Mouse (Mus musculus) spleen, postnatal 4 days (tissue): ENCODE data around the gene Zfp61.
"Not testable (repeated sequence)": the region's sequence is repeated elsewhere in the genome, so short reads cannot be mapped to it uniquely, and the experiment has no call there.

Experiments used
- DNase-seq, 2 experiments: peaks; one replicate each; pipeline ENCODE4 v3.0.0; 2022; ENCODE audit warnings: low spot score in 2 of 2

The Zfp61 gene

DNA sequence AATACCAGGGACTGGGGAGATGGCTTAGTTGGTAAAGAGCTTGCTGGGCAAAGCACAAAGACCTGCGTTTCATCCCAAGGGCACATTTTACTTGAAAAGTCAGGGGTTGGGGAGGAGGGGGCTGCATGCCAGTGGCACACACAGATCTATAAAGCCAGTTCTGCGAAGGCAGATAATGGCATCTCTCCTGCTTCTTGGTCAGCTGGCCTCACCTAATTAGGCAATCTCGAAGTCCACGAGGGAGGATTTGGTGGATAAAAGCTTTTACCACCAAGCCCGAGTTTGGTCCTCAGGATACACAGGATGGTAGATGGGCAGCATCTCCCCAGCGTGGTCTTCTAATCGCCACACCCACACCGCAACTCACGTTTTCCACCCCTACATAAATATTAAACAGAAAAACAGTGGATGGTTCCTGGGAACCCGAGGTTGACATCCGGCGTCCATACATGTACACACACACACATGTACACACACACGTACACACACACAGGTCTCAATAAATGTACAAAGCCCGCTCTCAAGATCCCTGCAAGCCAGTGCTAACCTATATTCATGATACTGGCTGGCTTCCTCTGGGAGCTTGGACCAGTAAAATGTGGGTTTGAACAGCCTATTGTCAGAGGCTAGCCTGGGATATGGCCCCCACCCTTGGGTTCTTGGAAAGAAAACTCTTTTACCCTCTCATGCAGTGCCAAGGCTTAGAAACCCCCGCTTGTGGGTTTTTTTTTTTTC lies 3.5 kb downstream of the Zfp61 start:
- DNase-seq = no peak

DNA sequence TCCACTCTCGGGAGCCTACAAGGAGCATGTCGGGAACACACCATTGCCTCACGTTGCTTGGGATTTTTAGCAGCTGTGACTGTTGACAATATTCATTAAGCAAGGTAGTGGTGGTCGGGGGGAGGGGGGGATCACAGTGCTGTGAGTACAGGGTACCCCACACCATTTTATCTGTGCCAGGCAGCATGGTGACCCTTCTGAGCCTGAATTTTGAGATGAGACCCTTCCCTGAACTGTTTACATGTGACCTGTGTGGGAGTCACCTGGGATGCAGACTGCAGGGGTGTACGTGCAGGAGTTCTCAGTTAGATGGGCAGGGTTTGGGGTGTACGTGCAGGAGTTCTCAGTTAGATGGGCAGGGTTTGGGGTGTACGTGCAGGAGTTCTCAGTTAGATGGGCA lies 4.6 kb downstream of the Zfp61 start:
- DNase-seq = no peak

DNA sequence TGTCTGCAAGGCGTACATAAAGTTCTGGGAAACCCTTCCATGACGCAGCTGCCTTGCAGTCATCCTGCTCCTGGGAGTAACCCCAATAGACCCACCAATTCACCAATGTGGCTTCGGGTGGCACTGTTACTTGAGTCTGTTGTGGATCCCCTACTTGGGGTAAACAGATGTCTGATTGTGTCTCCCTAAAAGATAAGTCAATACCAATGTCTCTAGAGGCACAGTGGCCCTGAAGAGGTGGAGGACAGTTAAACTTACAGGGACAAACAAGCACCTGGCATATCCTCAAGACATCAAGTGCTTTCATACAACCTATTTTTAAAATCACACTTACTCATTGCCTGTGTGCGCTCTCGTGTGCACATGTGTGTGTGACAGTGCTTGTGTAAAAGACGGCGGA lies 5.7 kb downstream of the Zfp61 start:
- DNase-seq = no peak

GRCm38 (mm10) chr7:24294763-24295162 lies 6.3 kb downstream of the Zfp61 start:
- no peak for DNase-seq

DNA sequence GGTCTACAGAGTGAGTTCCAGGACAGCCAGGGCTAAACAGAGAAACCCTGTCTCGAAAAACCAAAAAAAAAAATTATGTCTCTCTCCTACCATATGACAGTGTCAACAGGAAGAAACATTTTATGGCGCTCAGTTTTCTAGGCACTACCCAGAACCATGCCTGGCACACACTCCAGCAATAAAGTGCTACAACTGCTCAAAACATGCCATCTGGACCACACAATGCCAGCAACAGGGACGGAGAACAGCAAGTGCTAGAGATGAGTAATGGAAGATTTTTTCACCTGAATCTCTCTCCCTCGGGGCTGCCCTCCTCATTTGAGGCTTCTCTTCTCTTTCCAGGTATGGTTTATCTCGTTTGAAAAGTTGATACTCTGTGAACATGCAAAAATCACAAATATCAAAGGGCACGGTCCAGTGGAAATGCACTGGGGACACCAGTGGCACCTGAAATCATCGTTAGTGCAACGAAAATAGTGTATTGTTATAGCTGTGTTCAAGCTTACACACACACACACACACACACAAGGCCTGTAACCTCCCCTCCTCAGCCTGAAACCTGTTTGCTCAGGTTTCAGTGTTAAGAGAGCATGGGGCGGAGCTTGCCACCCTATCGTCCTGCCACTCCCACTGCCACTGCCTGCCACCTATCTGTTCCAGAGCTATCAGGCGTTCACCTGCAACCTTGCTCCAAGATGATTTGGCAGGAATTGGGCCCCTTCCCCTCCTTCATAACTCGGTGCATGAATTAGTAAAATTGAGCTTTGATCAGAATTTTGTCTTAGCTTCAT lies 7.8 kb downstream of the Zfp61 start:
- DNase-seq = no peak

DNA sequence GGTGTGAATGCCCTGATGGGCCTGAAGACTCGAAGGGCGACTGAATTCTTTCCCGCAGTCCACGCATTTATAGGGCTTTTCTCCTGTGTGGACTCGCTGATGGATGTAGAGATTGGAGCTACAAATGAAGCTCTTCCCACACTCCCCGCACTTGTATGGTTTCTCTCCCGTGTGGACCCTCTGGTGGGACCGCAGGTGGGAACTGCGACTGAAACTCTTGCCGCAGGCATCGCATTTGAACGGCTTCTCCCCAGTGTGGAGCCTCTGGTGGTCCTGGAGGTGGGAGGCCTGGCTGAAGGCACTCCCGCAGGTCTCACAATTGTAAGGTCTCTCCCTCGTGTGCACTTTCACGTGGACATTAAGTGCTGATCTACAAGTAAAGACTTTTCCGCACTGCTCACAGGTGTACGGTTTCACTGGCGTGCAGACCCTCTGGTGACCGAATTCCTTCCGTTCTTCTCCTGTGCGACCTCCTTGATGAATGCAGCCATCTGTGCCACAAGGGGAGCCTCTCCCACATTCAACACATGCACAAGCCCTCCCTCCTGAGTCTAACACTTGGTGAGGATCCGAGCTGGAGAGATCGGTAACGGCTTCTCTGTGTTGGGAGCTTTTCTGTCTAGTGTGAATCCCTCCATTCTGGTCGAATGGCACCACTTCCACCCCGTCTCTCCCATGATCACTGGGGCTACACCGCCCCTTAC lies 9.5 kb downstream of the Zfp61 start:
- DNase-seq = no peak

DNA sequence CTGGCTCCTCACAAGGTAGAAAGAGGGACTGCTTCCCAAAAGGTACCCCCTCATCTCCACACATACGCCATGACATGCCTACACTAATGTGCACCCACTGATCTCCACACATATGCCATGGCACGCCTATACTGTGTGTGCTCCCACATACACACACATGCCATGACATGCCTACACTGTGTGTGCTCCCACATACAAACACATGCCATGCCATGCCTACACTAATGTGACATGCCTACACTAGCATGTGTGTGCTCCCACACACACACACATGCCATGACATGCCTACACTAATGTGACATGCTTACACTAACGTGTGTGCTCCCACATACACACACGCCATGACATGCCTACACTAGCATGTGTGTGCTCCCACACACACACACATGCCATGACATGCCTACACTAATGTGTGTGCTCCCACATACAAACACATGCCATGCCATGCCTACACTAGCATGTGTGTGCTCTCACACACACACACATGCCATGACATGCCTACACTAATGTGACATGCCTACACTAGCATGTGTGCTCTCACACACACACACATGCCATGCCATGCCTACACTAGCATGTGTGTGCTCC lies 10.8 kb downstream of the Zfp61 start:
- DNase-seq = no peak

DNA sequence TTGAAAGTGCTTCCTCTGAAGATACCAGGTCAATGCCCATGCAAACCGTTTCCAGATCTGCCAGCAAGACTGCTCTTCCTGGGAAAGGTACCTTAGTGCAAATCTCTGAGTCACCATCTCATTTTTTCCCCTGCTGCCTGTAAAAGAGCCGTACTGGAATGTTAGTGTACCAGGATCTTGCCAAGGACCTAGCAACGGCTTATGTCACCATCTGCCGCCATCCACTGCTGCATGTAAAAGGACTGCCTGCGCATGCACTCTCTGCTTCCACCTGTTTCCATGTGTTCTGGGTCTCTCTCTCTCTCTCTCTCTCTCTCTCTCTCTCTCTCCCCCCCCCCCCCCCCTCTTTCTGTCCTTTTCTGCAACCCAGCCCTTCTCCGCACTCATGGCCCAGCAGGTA lies 12.5 kb downstream of the Zfp61 start:
- DNase-seq = no peak

GRCm38 (mm10) chr7:24287670-24288069 lies 13.4 kb downstream of the Zfp61 start:
- peak in 1 of 2 experiments; percentile 54 for DNase-seq

GRCm38 (mm10) chr7:24286916-24287315 lies 14.1 kb downstream of the Zfp61 start:
- peak in 1 of 2 experiments; percentile 40 for DNase-seq

DNA sequence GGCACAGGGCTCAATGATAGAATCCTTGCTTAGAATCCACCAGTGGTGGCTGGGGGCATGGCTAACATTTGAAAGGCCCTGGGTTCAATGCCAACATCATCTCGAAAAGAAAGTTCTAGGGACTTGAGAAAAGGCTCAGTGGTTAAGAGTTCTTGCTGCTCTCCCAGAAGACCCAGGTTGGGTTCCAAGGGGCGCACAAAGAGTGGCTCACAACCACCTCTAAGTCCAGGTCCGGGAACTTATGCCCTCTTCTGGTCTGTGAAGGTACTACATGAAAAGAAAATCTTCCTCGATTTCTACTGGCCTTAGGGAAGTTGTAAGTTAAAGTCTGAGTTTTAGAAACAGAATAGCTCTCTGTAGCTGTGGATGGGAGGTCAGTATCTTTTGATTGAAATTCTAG lies 14.9 kb downstream of the Zfp61 start:
- DNase-seq = peak in 1 of 2 experiments; percentile 45

GRCm38 (mm10) chr7:24280858-24281145 lies 20.2 kb downstream of the Zfp61 start:
- DNase-seq = no peak

DNA sequence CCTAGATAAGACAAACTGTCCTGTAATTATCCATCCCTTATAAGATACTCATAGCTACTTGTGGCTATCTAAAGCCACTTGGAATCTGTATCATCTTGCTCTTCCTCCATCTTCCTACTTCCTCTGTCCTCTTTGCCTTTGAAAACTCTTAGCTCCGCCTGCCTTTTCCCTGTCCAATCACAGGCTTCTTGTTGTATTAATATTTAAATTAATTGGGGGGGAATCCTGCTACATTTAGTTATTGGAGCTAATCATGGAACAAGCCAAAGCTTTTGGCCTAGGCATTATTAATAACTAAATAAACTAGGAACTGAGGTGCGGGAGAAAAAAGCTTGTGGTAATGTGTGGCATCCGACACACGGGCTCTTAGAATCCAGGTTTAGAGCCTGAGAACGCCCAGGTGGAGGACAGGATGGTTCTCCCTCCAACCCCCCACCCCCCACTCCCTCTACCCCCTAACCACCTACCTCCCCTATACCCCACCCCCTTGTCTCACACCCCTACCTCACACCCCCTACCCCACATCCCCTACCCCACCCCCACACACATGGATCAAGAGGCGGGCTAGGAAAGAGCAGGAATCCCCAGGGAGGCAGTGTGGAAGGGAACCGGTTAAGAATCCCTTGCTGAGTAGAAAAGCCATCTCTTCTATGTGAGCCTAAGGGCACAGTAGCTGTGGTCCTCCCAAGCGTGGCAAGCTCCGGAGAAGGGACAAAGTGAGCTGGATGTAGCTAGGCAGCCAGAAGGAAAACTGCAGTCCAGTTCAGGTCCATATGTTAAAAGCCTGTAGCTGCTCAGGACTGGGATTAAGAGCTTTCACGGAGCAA lies 20.8 kb downstream of the Zfp61 start:
- DNase-seq = no peak

GRCm38 (mm10) chr7:24278771-24279170 lies 22.3 kb downstream of the Zfp61 start:
- DNase-seq = not testable (repeated sequence)

GRCm38 (mm10) chr7:24274456-24274855 lies 26.6 kb downstream of the Zfp61 start:
- no peak for DNase-seq

- DNase-seq = no peak
These were observed 29.8 kb downstream of the Zfp61 start for GRCm38 (mm10) chr7:24271191-24271590.

DNA sequence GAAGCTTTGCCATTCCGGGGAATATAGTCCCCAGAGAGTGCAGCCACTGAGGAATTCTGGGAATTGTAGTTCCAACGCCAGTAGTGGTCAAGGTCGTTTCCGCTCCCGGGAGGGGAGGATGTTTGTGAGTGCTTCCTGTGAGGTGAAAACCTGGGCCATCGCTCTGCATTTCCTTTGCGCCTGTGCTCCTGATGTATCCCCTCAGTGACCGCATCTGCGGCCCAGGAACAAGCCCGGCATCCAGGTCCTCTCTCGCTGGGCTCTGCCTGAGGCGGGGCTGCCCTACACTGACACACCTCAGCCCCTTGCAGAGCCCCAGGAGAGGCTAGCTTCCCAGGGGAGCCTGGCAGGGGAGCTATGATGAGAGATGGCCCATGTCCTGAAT lies 30.8 kb downstream of the Zfp61 start, which contains the start of gene Zfp93:
Zfp93 (plus strand) TSS at position 133 of the 385 bp plus-strand sequence.
- peak in 1 of 2 experiments; percentile 16 for DNase-seq

DNA sequence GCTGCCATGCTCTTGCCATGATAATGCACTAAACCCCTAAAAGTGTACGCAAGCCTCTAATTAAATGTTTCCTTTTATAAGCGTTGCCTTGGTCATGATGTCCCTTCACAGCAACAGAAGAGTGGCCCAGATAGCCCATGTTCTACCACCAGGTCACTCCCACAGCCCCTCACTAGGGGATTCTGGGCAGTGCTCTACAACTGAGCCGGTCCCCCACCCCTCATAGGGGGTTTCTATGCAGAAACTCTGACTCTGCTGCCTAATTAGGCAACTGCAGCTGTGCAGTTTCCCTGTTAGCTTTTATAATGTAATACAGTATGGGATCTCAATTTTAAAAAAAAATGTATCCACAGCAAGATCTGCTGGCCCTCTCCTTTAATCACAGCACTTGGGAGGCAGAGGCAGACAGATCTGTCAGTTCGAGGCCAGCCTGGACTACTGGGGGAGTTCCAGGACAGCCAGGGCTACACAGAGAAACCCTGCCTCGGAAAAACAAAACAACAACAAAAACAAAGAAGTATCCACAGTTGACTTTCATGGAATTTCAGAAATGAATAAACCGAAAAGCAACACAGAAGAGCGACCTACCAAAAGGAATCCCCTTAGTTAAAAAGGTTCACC lies 31.3 kb downstream of the Zfp61 start:
- no peak for DNase-seq

DNA sequence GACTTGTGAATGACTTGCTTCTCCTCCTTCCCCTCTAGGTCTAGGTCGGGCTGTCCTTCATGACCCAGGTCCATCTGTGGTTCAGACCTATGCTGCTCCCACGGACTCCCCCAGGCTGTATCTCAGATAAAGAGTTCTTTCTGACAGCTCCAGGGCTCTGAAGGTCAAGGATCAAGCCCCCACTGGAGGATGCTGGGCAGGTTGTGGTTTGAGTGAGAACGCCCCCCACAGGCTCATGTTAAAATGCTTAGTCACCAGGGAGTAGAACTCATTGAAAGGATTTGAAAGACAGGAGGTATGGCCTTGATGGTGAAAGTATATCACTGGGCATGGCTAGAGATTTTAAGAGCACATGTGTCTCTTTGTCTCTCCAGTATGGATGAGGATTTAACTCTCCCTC lies 31.8 kb downstream of the Zfp61 start:
- DNase-seq = no peak

- no peak for DNase-seq
These were observed 32.6 kb downstream of the Zfp61 start for GRCm38 (mm10) chr7:24268176-24269155.
